Mouse (Mus musculus) kidney, adult 2 months (tissue): Measurements from ENCODE around the gene Pla2r1.

Source experiments
- CTCF ChIP-seq: fragments of 200-500 bp; conservative IDR thresholded peaks from 2 replicates; pipeline ENCODE4 v1.5.1; 2011; ENCODE audit warnings: low read depth, mild to moderate bottlenecking, control low read depth, low read length, moderate library complexity, mixed read lengths; ENCODE audit not compliant: insufficient read depth, insufficient read length
- POLR2A ChIP-seq: fragments of 200-500 bp; IDR thresholded peaks from one replicate; pipeline ENCODE4 v1.6.1; 2011; ENCODE audit warnings: low read depth, low read length, control low read depth

DNA sequence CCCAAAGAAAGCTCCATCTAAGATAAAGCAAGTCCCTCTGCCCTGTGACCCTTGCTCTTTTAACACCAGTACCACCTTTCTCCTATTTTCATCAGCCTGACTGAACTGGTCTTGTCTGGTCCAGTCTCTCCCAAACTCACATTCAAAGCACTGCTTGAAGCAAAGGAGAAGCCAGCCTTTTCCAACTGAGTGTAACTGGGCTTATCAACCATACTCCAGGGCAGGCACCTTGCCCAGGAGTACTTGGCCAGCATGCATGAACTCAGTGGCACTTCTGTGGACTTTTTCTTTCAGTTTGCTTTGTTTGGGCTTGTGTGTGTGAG is 168.4 kb downstream of the Pla2r1 start:
- TF ChIP-seq CTCF (no peak), POLR2A (no peak)
